Mouse (Mus musculus) liver, embryonic 11.5 days (tissue): ENCODE results near the gene Rnf149. TPM values are rescaled to one million over a fixed set of nuclear protein-coding genes. Genes with fewer than 3 reads are reported as not detected.

Experiments used
- ATAC-seq: fragments of 200-750 bp; cut with Nextera tagmentation; replicated peaks from 2 replicates; pipeline ENCODE4 v1.8.0; 2017; ENCODE audit warnings: moderate number of reproducible peaks, mild to moderate bottlenecking, moderate TSS enrichment, moderate library complexity; ENCODE audit not compliant: low FRiP score
- DNase-seq: peaks from one replicate; pipeline ENCODE4 v3.0.0-alpha.2; 2017; ENCODE audit warnings: low spot score
- H3K27ac ChIP-seq: fragments of 300-500 bp; sonication (generic); 2 replicates; pipeline ENCODE4 v1.5.1; 2014; ENCODE audit warnings: mild to moderate bottlenecking, low read depth, low read length, control low read depth
- H3K27me3 ChIP-seq: fragments of 300-500 bp; sonication (generic); replicated peaks from 2 replicates; pipeline ENCODE4 v1.6.1; 2014; ENCODE audit warnings: low read length, mixed read lengths; ENCODE audit not compliant: control insufficient read depth, insufficient read depth
- H3K36me3 ChIP-seq: fragments of 300-500 bp; sonication (generic); 2 replicates; pipeline ENCODE4 v1.6.1; 2014; ENCODE audit warnings: mild to moderate bottlenecking, low read length, moderate library complexity, mixed read lengths; ENCODE audit not compliant: control insufficient read depth, insufficient read depth
- H3K4me1 ChIP-seq: fragments of 300-500 bp; sonication (generic); replicated peaks from 2 replicates; pipeline ENCODE4 v1.6.1; 2014; ENCODE audit warnings: low read length, mixed read lengths; ENCODE audit not compliant: control insufficient read depth, insufficient read depth
- H3K4me2 ChIP-seq: fragments of 300-500 bp; sonication (generic); 2 replicates; pipeline ENCODE4 v1.6.1; 2014; ENCODE audit warnings: mild to moderate bottlenecking, control low read depth, moderate library complexity
- H3K4me3 ChIP-seq: fragments of 300-500 bp; sonication (generic); 2 replicates; pipeline ENCODE4 v1.5.1; 2014; ENCODE audit warnings: low read depth, low read length, control low read depth
- H3K9ac ChIP-seq: fragments of 300-500 bp; sonication (generic); 2 replicates; pipeline ENCODE4 v1.6.1; 2014; ENCODE audit warnings: low read depth, low read length, control low read depth
- H3K9me3 ChIP-seq: fragments of 300-500 bp; sonication (generic); 2 replicates; pipeline ENCODE4 v1.6.1; 2016; ENCODE audit warnings: low read length, inconsistent platforms, mixed read lengths; ENCODE audit not compliant: control insufficient read depth
- WGBS: fragments of 180-500 bp; shearing (Covaris S2); extraction: QIAGEN DNeasy Blood & Tissue Kit; methylation state at CpG from one replicate; pipeline ENCODE4 v1.1.7; 2014; 5-methylcytosine and 5-hydroxymethylcytosine counted together
- polyA plus RNA-seq: library from polyadenylated mRNA; unstranded; fragments of >200 nt; fragmentation: Nextera tagmentation; extraction: Ambion mirVana; gene quantifications from 2 replicates; pipeline ENCODE4 v1.2.1, GENCODE M21; 2014

Rnf149 gene
- polyA plus RNA-seq, 1 experiment from 2014 or later: 27.5 TPM

DNA sequence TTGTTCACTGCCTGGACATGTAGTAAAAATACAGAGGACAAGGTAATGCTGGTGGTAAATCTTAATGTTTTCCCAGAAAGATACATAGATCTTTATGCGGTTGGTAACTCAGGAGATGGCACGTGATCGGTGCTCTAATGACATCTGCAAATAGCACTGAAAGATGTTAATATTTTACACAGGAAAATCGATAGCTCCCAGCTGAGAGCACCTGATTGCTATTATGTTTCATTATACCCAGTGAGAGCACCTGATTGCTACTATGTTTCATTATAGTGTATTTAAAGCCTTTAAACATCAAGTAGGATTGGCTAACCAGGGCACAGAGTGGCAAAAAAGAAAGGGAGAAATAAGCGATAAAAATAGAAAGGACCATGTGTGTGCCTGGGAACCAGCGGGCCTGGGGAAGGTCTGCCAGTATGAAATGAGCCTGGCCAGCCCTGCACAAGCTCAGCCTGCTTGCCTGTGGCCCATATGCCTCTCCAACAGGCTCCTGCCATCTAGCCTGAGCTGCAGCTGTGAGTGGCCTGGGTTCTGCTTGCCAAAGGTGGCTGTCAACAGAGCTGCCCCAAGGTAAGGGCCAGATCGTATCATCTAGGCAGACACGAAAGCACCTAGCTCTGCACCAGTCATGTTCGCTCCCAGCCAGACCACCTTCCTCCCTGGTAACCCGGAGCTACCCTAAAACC, 61.8 kb downstream of the Rnf149 start:
- Histone ChIP-seq H3K4me1 (no peaks in the 10 kb centered on the region), H3K9ac (no peak overlapping the region), H3K36me3 (no peaks in the 10 kb centered on the region), H3K27me3 (no peaks in the 10 kb centered on the region), H3K27ac (no peak overlapping the region), H3K4me2 (no peak overlapping the region), H3K9me3 (peaks cover 2% of the 10 kb centered on the region; the same call in 1 of the 2 replicates), H3K4me3 (no peak overlapping the region)
- DNase-seq (no peak), ATAC-seq (no peak)
- WGBS: 80% methylated on average over 10 of the region's 10 CpGs

GRCm38 (mm10) chr1:39512183-39512582, 65.0 kb downstream of the Rnf149 start:
- H3K4me3 ChIP-seq: no peak overlapping the region
- DNase-seq (no peak), ATAC-seq (no peak)
- no peak overlapping the region for H3K9ac ChIP-seq
- no peak overlapping the region for H3K27ac ChIP-seq
- H3K4me2 ChIP-seq: no peak overlapping the region
- no peaks in the 10 kb centered on the region for H3K9me3 ChIP-seq
- no peaks in the 10 kb centered on the region for H3K4me1 ChIP-seq
- H3K27me3 ChIP-seq: no peaks in the 10 kb centered on the region
- WGBS: 91% methylated on average over 1 of the region's 1 CpGs
- no peaks in the 10 kb centered on the region for H3K36me3 ChIP-seq

- H3K27ac ChIP-seq: no peak overlapping the region
- no peaks in the 10 kb centered on the region for H3K36me3 ChIP-seq
- no peak for ATAC-seq
- no peak overlapping the region for H3K4me2 ChIP-seq
- no peak for DNase-seq
- no peak overlapping the region for H3K9ac ChIP-seq
- H3K4me3 ChIP-seq: no peak overlapping the region
- no peaks in the 10 kb centered on the region for H3K27me3 ChIP-seq
- 81% methylated on average over 8 of the region's 8 CpGs for WGBS
- H3K4me1 ChIP-seq: no peaks in the 10 kb centered on the region
- H3K9me3 ChIP-seq: no peaks in the 10 kb centered on the region
Observed at GRCm38 (mm10) chr1:39511775-39512174, 65.4 kb downstream of the Rnf149 start.

DNA sequence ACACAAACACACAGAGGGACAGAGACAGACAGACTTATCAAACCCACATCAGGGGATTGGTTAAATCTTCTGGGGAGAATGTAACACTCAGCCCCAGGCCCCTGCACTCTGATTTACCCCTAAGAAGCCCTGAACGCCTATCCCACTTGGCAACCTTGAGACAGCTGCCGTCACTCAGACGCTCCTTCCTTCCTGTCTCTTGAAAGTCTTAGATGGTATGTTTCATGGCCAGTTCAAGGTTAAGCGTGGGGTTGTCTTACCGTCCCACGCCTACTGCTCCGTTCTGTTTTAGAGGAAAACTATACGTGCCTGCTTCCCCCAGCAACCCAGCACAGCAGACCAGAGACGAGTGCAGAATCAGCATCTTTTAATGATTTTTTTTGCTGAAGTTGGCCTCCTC, 71.6 kb downstream of the Rnf149 start:
- Histone ChIP-seq H3K4me2 (no peak overlapping the region), H3K9me3 (no peaks in the 10 kb centered on the region), H3K4me1 (no peaks in the 10 kb centered on the region), H3K4me3 (no peak overlapping the region), H3K9ac (no peak overlapping the region), H3K36me3 (no peaks in the 10 kb centered on the region), H3K27me3 (no peaks in the 10 kb centered on the region), H3K27ac (no peak overlapping the region; the same call in 1 of the 2 replicates)
- no peak for ATAC-seq
- DNase-seq: no peak
- 64% methylated on average over 9 of the region's 9 CpGs for WGBS

- DNase-seq (no peak), ATAC-seq (no peak)
- WGBS: 11% methylated on average over 1 of the region's 1 CpGs
- Histone ChIP-seq H3K4me3 (no peak overlapping the region), H3K4me2 (no peak overlapping the region), H3K27me3 (no peaks in the 10 kb centered on the region), H3K4me1 (no peaks in the 10 kb centered on the region), H3K36me3 (no peaks in the 10 kb centered on the region), H3K9ac (no peak overlapping the region), H3K9me3 (no peaks in the 10 kb centered on the region), H3K27ac (no peak overlapping the region)
Observed at GRCm38 (mm10) chr1:39504261-39504660, 72.9 kb downstream of the Rnf149 start.

- ATAC-seq (no peak), DNase-seq (no peak)
- 79% methylated on average over 17 of the region's 17 CpGs for WGBS
- Histone ChIP-seq H3K4me3 (no peak overlapping the region), H3K27me3 (no peaks in the 10 kb centered on the region), H3K27ac (no peak overlapping the region), H3K9me3 (no peaks in the 10 kb centered on the region), H3K4me2 (no peak overlapping the region), H3K9ac (no peak overlapping the region), H3K4me1 (no peaks in the 10 kb centered on the region), H3K36me3 (no peaks in the 10 kb centered on the region)
Observed at GRCm38 (mm10) chr1:39502817-39503633, 74.2 kb downstream of the Rnf149 start.

Other genes starting within 250 kb of the Rnf149 start
- gene Rpl31, start 209.6 kb downstream of the Rnf149 start, polyA plus RNA-seq: 694 and 768 TPM in 2 replicates
- gene Tbc1d8, start 98.7 kb downstream of the Rnf149 start, polyA plus RNA-seq: 6.7 and 9.3 TPM in 2 replicates
- 24.3 and 26.3 TPM in 2 replicates for gene Cnot11, start 42.4 kb downstream of the Rnf149 start, polyA plus RNA-seq
- gene Creg2, start 74.1 kb upstream of the Rnf149 start, polyA plus RNA-seq: not detected in 2 replicates
- gene Rfx8, start 143.6 kb upstream of the Rnf149 start, polyA plus RNA-seq: 0.17 and 0.53 TPM in 2 replicates
- gene Gm3646, start 227.9 kb upstream of the Rnf149 start, polyA plus RNA-seq: not detected in 2 replicates